Mouse (Mus musculus): ENCODE results near the gene Arl2. TPM values are rescaled to one million over a fixed set of nuclear protein-coding genes. Genes with fewer than 3 reads are reported as not detected.
A peak's percentile ranks its signal among the peaks of the same experiment; 100 is the strongest.

The Arl2 gene
- polyA plus RNA-seq, 1 experiment: 31.0 TPM

DNA sequence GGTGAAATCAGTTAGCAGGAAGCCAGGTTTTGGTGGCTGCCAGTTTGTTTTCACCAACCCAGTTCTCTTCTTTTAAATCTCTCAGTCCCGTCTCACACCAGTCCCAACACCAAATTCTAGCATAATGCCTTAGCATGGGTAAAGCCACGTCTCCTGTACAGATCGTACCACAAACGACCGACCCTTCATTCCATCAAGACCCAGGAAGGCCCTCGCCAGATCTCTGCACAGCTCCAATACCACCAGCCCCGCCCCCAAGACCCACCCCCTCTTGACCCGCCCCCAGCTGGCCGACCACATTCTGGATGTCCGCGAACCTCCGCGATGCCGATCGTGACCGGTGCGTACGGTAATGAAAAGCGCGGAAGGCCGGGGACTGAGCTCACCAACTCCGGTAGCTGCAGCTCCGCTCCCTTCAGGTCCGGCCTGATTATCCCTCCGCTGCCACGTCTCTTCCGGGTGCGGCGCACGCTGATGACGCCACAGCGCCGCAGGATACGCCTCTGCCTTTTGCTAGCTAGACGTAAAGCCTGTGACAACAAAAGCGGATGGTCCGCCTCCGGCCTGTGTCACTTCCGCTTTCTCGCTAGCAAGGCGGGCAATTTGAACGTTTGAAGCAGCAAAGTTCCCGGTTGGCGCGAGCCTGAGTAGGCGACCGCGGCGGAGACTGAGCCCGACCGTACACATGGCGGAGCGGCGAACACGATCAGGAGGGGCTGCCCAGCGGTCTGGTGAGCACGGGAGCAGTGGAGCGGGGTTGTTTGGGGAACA, 56.7 kb downstream of the Arl2 start, which contains the start of the genes Zfpl1 and Cdca5:
Zfpl1 (minus strand) TSS at position 479 of the 771 bp plus-strand sequence.
Cdca5 (plus strand) TSS at position 506 of the 771 bp plus-strand sequence.
- H3K4me1 ChIP-seq (ENCODE audit: control insufficient read depth, insufficient read depth, low read length): peaks cover 13% of the 10 kb centered on the region
- TF ChIP-seq POLR2A (IDR thresholded peaks at IDR 0.05; ENCODE audit: borderline replicate concordance, low read depth, low read length) (no peak), CTCF (IDR thresholded peaks at IDR 0.05; ENCODE audit: low read depth, low read length) (no peak)
- peak within 1 kb of the TSS; percentile 85 for H3K4me3 ChIP-seq (ENCODE audit: insufficient read depth, low read length)
- H3K27ac ChIP-seq (ENCODE audit: insufficient read depth, low read depth, low read length): peak within 1 kb of the TSS; percentile 61

Other genes starting within 250 kb of the Arl2 start
- gene Tigd3, start 247.4 kb downstream of the Arl2 start, polyA plus RNA-seq (2012; ENCODE audit: insufficient read depth, insufficient read length, missing spikeins): 0.61 and 0.70 TPM in 2 replicates
- gene Dpf2, start 228.5 kb downstream of the Arl2 start, polyA plus RNA-seq (2012; ENCODE audit: insufficient read depth, insufficient read length, missing spikeins): 69.3 and 75.2 TPM in 2 replicates
- 2.5 and 2.6 TPM in 2 replicates for gene Cdc42ep2, start 216.7 kb downstream of the Arl2 start, polyA plus RNA-seq (2012; ENCODE audit: insufficient read depth, insufficient read length, missing spikeins)
- 24.7 and 24.8 TPM in 2 replicates for gene Pola2, start 177.3 kb downstream of the Arl2 start, polyA plus RNA-seq (2012; ENCODE audit: insufficient read depth, insufficient read length, missing spikeins)
- gene Slc22a20, start 155.4 kb downstream of the Arl2 start, polyA plus RNA-seq (2012; ENCODE audit: insufficient read depth, insufficient read length, missing spikeins): not detected in 2 replicates
- 32.7 and 38.3 TPM in 2 replicates for gene Capn1, start 125.7 kb downstream of the Arl2 start, polyA plus RNA-seq (2012; ENCODE audit: insufficient read depth, insufficient read length, missing spikeins)
- gene Syvn1, start 95.0 kb downstream of the Arl2 start, polyA plus RNA-seq (2012; ENCODE audit: insufficient read depth, insufficient read length, missing spikeins): 31.1 and 33.7 TPM in 2 replicates
- gene Mrpl49, start 83.8 kb downstream of the Arl2 start, polyA plus RNA-seq (2012; ENCODE audit: insufficient read depth, insufficient read length, missing spikeins): 24.5 and 25.9 TPM in 2 replicates
- 1,783 and 2,337 TPM in 2 replicates for gene Fau, start 83.7 kb downstream of the Arl2 start, polyA plus RNA-seq (2012; ENCODE audit: insufficient read depth, insufficient read length, missing spikeins)
- gene Znhit2, start 80.4 kb downstream of the Arl2 start, polyA plus RNA-seq (2012; ENCODE audit: insufficient read depth, insufficient read length, missing spikeins): 12.8 and 16.4 TPM in 2 replicates
- gene Tm7sf2, start 73.2 kb downstream of the Arl2 start, polyA plus RNA-seq (2012; ENCODE audit: insufficient read depth, insufficient read length, missing spikeins): 8.1 and 13.7 TPM in 2 replicates
- gene Vps51, start 64.3 kb downstream of the Arl2 start, polyA plus RNA-seq (2012; ENCODE audit: insufficient read depth, insufficient read length, missing spikeins): 83.7 and 99.9 TPM in 2 replicates
- gene Tmem262, start 61.5 kb downstream of the Arl2 start, polyA plus RNA-seq (2012; ENCODE audit: insufficient read depth, insufficient read length, missing spikeins): not detected in 2 replicates
- gene Gm28374, start 59.3 kb downstream of the Arl2 start, polyA plus RNA-seq (2012; ENCODE audit: insufficient read depth, insufficient read length, missing spikeins): 2.0 TPM in 1 of 2 replicates, not detected in the other
- 38.9 and 40.5 TPM in 2 replicates for gene Zfpl1, start 56.6 kb downstream of the Arl2 start, polyA plus RNA-seq (2012; ENCODE audit: insufficient read depth, insufficient read length, missing spikeins)
- gene Cdca5, start 56.6 kb downstream of the Arl2 start, polyA plus RNA-seq (2012; ENCODE audit: insufficient read depth, insufficient read length, missing spikeins): 13.1 and 13.6 TPM in 2 replicates
- gene AC131692.1, start 47.1 kb downstream of the Arl2 start, polyA plus RNA-seq (2012; ENCODE audit: insufficient read depth, insufficient read length, missing spikeins): 1.2 TPM in 1 of 2 replicates, not detected in the other
- gene Naaladl1, start 35.8 kb downstream of the Arl2 start, polyA plus RNA-seq (2012; ENCODE audit: insufficient read depth, insufficient read length, missing spikeins): 0.53 and 0.80 TPM in 2 replicates
- 5.6 and 6.0 TPM in 2 replicates for gene Sac3d1, start 22.9 kb downstream of the Arl2 start, polyA plus RNA-seq (2012; ENCODE audit: insufficient read depth, insufficient read length, missing spikeins)
- 26.0 and 32.8 TPM in 2 replicates for gene Snx15, start 13.2 kb downstream of the Arl2 start, polyA plus RNA-seq (2012; ENCODE audit: insufficient read depth, insufficient read length, missing spikeins)
- gene Batf2, start 565 bp downstream of the Arl2 start, polyA plus RNA-seq (2012; ENCODE audit: insufficient read depth, insufficient read length, missing spikeins): 6.2 and 7.9 TPM in 2 replicates
- gene Majin, start 42.8 kb upstream of the Arl2 start, polyA plus RNA-seq (2012; ENCODE audit: insufficient read depth, insufficient read length, missing spikeins): 0.35 TPM in 1 of 2 replicates, not detected in the other
- not detected in 2 replicates for gene Gpha2, start 84.8 kb upstream of the Arl2 start, polyA plus RNA-seq (2012; ENCODE audit: insufficient read depth, insufficient read length, missing spikeins)
- gene Ppp2r5b, start 94.3 kb upstream of the Arl2 start, polyA plus RNA-seq (2012; ENCODE audit: insufficient read depth, insufficient read length, missing spikeins): 13.7 and 15.4 TPM in 2 replicates
- 23.9 and 27.1 TPM in 2 replicates for gene Atg2a, start 100.1 kb upstream of the Arl2 start, polyA plus RNA-seq (2012; ENCODE audit: insufficient read depth, insufficient read length, missing spikeins)
- gene Ehd1, start 135.2 kb upstream of the Arl2 start, polyA plus RNA-seq (2012; ENCODE audit: insufficient read depth, insufficient read length, missing spikeins): 91.9 and 96.3 TPM in 2 replicates
- gene Cdc42bpg, start 164.9 kb upstream of the Arl2 start, polyA plus RNA-seq (2012; ENCODE audit: insufficient read depth, insufficient read length, missing spikeins): 6.9 and 7.0 TPM in 2 replicates
- 28.1 and 29.1 TPM in 2 replicates for gene Men1, start 193.4 kb upstream of the Arl2 start, polyA plus RNA-seq (2012; ENCODE audit: insufficient read depth, insufficient read length, missing spikeins)
- gene Map4k2, start 199.6 kb upstream of the Arl2 start, polyA plus RNA-seq (2012; ENCODE audit: insufficient read depth, insufficient read length, missing spikeins): 57.4 and 58.5 TPM in 2 replicates
- 159 and 170 TPM in 2 replicates for gene Sf1, start 222.1 kb upstream of the Arl2 start, polyA plus RNA-seq (2012; ENCODE audit: insufficient read depth, insufficient read length, missing spikeins)
- gene Pygm, start 242.9 kb upstream of the Arl2 start, polyA plus RNA-seq (2012; ENCODE audit: insufficient read depth, insufficient read length, missing spikeins): 0.97 and 2.1 TPM in 2 replicates

All from bone marrow macrophage, adult 2 months (primary cell).